Mouse (Mus musculus): ENCODE results near the gene Catsper1. TPM values are rescaled to one million over a fixed set of nuclear protein-coding genes. Genes with fewer than 3 reads are reported as not detected.

The Catsper1 gene
- polyA plus RNA-seq, 1 experiment from 2014 or later = not detected

GRCm38 (mm10) chr19:5384715-5385114 lies 49.2 kb downstream of the Catsper1 start:
- peaks cover 53% of the 10 kb centered on the region for H3K36me3 ChIP-seq (ENCODE audit: control insufficient read depth, insufficient read depth)
- H3K4me3 ChIP-seq (ENCODE audit: low read depth, low read length) = no peak overlapping the region
- no peaks in the 10 kb centered on the region for H3K27me3 ChIP-seq (ENCODE audit: control insufficient read depth, insufficient read depth, low read depth, low read length)
- H3K27ac ChIP-seq (ENCODE audit: low read length) = no peak overlapping the region
- 80% methylated on average over 8 of the region's 8 CpGs for WGBS (ENCODE audit: insufficient replicate concordance)
- ATAC-seq (ENCODE audit: low read depth) = no peak
- H3K4me1 ChIP-seq (ENCODE audit: control insufficient read depth, low read depth, low read length) = peaks cover 23% of the 10 kb centered on the region
- no peak overlapping the region for H3K4me2 ChIP-seq (ENCODE audit: low read depth, low read length)
- H3K9ac ChIP-seq (ENCODE audit: low read depth, low read length) = no peak overlapping the region
- H3K9me3 ChIP-seq (replicated peaks; ENCODE audit: control insufficient read depth, low read length) = no peaks in the 10 kb centered on the region

GRCm38 (mm10) chr19:5388011-5388441 lies 52.5 kb downstream of the Catsper1 start:
- Histone ChIP-seq H3K36me3 (ENCODE audit: control insufficient read depth, insufficient read depth) (peaks cover 22% of the 10 kb centered on the region), H3K27me3 (ENCODE audit: control insufficient read depth, insufficient read depth, low read depth, low read length) (no peaks in the 10 kb centered on the region), H3K9me3 (replicated peaks; ENCODE audit: control insufficient read depth, low read length) (no peaks in the 10 kb centered on the region), H3K4me1 (ENCODE audit: control insufficient read depth, low read depth, low read length) (peaks cover 31% of the 10 kb centered on the region), H3K9ac (ENCODE audit: low read depth, low read length) (peak overlapping the region; percentile 93), H3K27ac (ENCODE audit: low read length) (peak overlapping the region; percentile 91), H3K4me3 (ENCODE audit: low read depth, low read length) (peak overlapping the region; percentile 99), H3K4me2 (ENCODE audit: low read depth, low read length) (peak overlapping the region; percentile 97)
- peak; percentile 39 for ATAC-seq (ENCODE audit: low read depth)
- WGBS (ENCODE audit: insufficient replicate concordance) = under 1% methylated on average over 43 of the region's 43 CpGs

DNA sequence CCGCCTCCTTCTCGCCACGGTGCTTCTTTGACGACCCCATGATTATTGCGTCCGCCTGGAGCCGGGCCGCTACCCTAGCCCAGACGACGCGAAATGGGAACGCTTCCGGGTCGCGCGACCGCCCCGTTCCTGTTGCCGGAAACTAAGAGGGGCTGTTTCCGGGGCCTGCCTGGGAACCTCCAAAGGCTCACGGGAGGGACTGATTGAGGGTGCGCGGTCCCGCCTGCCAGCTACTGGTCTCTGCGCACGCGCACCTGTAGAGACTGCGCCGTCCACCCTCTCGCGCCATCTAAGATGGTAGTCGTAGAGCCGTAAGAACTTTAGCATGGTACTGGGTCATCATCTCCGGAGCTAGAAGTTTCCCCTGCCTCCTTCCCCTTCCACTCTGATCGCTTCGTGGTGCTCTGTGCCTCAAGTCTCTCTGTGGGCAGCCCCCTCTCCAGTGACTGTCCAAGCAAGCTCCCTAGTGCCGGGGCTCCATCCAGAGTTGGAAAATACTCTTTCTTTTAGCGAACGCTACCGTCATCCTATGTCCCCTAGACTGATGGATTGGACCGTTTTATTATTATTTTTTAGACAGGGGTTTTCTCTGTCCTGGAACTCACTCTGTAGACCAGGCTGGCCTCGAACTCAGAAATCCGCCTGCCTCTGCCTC lies 53.2 kb downstream of the Catsper1 start, which contains the start of gene Sart1:
Gene Sart1 (minus strand): TSS at position 116 of the 655 bp plus-strand sequence.
- Histone ChIP-seq H3K4me2 (ENCODE audit: low read depth, low read length) (peak within 1 kb of the TSS; percentile 97), H3K27me3 (ENCODE audit: control insufficient read depth, insufficient read depth, low read depth, low read length) (no peaks in the 10 kb centered on the region), H3K4me1 (ENCODE audit: control insufficient read depth, low read depth, low read length) (peaks cover 31% of the 10 kb centered on the region), H3K9me3 (replicated peaks; ENCODE audit: control insufficient read depth, low read length) (no peaks in the 10 kb centered on the region), H3K36me3 (ENCODE audit: control insufficient read depth, insufficient read depth) (peaks cover 15% of the 10 kb centered on the region), H3K27ac (ENCODE audit: low read length) (peak within 1 kb of the TSS; percentile 91), H3K9ac (ENCODE audit: low read depth, low read length) (peak within 1 kb of the TSS; percentile 93), H3K4me3 (ENCODE audit: low read depth, low read length) (peak within 1 kb of the TSS; percentile 99)
- under 1% methylated on average over 43 of the region's 43 CpGs for WGBS (ENCODE audit: insufficient replicate concordance)
- peak; percentile 96 for ATAC-seq (ENCODE audit: low read depth)

- H3K4me2 ChIP-seq (ENCODE audit: low read depth, low read length) = peak overlapping the region; percentile 97
- H3K27ac ChIP-seq (ENCODE audit: low read length) = peak overlapping the region; percentile 91
- H3K4me3 ChIP-seq (ENCODE audit: low read depth, low read length) = peak overlapping the region; percentile 99
- H3K4me1 ChIP-seq (ENCODE audit: control insufficient read depth, low read depth, low read length) = peaks cover 31% of the 10 kb centered on the region
- peak; percentile 49; the same call in 1 of the 2 replicates for ATAC-seq (ENCODE audit: low read depth)
- no peaks in the 10 kb centered on the region for H3K9me3 ChIP-seq (replicated peaks; ENCODE audit: control insufficient read depth, low read length)
- WGBS (ENCODE audit: insufficient replicate concordance) = 2% methylated on average over 12 of the region's 12 CpGs
- H3K36me3 ChIP-seq (ENCODE audit: control insufficient read depth, insufficient read depth) = peaks cover 5% of the 10 kb centered on the region
- H3K9ac ChIP-seq (ENCODE audit: low read depth, low read length) = peak overlapping the region; percentile 93
- H3K27me3 ChIP-seq (ENCODE audit: control insufficient read depth, insufficient read depth, low read depth, low read length) = no peaks in the 10 kb centered on the region
These were observed 54.1 kb downstream of the Catsper1 start for GRCm38 (mm10) chr19:5389647-5390046.

- ATAC-seq (ENCODE audit: low read depth) = no peak
- 60% methylated on average over 8 of the region's 8 CpGs for WGBS (ENCODE audit: insufficient replicate concordance)
- Histone ChIP-seq H3K36me3 (ENCODE audit: control insufficient read depth, insufficient read depth) (peaks cover under 1% of the 10 kb centered on the region), H3K27me3 (ENCODE audit: control insufficient read depth, insufficient read depth, low read depth, low read length) (no peaks in the 10 kb centered on the region), H3K4me2 (ENCODE audit: low read depth, low read length) (peak overlapping the region; percentile 97), H3K9ac (ENCODE audit: low read depth, low read length) (peak overlapping the region; percentile 93), H3K4me1 (ENCODE audit: control insufficient read depth, low read depth, low read length) (peaks cover 31% of the 10 kb centered on the region), H3K27ac (ENCODE audit: low read length) (peak overlapping the region; percentile 91), H3K9me3 (replicated peaks; ENCODE audit: control insufficient read depth, low read length) (no peaks in the 10 kb centered on the region), H3K4me3 (ENCODE audit: low read depth, low read length) (peak overlapping the region; percentile 99)
These were observed 54.9 kb downstream of the Catsper1 start for GRCm38 (mm10) chr19:5390416-5390815.

DNA sequence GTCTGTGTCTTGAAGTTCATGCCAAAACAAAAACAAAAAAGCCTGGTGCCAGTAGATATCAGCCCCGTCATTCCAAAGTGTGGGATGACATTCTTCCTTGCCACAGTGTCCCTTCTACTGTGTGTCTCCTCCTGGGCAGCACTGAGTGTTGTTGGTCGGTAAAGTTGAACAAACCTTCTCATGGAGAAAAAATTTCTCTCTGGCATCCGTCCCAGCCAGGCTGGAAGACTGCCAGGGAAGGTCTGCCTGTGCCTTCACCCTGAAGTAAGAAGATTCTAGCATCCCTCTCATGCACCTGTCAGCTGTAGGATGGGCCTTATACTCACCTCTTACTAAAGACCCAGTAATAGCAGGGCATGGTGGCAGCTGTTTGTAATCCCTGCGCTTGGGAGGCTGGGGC lies 57.4 kb downstream of the Catsper1 start:
- 57% methylated on average over 4 of the region's 4 CpGs for whole genome bisulfite sequencing (ENCODE audit: insufficient replicate concordance)
- no peak overlapping the region for H3K9ac ChIP-seq (ENCODE audit: low read depth, low read length)
- H3K27ac ChIP-seq (ENCODE audit: low read length) = no peak overlapping the region
- H3K9me3 ChIP-seq (replicated peaks; ENCODE audit: control insufficient read depth, low read length) = no peaks in the 10 kb centered on the region
- no peaks in the 10 kb centered on the region for H3K36me3 ChIP-seq (ENCODE audit: control insufficient read depth, insufficient read depth)
- peaks cover 15% of the 10 kb centered on the region for H3K4me1 ChIP-seq (ENCODE audit: control insufficient read depth, low read depth, low read length)
- H3K4me3 ChIP-seq (ENCODE audit: low read depth, low read length) = no peak overlapping the region
- H3K4me2 ChIP-seq (ENCODE audit: low read depth, low read length) = no peak overlapping the region
- no peaks in the 10 kb centered on the region for H3K27me3 ChIP-seq (ENCODE audit: control insufficient read depth, insufficient read depth, low read depth, low read length)
- ATAC-seq (ENCODE audit: low read depth) = no peak

Other genes starting within 250 kb of the Catsper1 start
- gene Yif1a, start 247.2 kb upstream of the Catsper1 start, polyA plus RNA-seq (2015; fragmentation: Nextera tagmentation; extraction: Ambion mirVana) = 51.2 and 53.1 TPM in 2 replicates
- gene Cnih2, start 237.2 kb upstream of the Catsper1 start, polyA plus RNA-seq (2015; fragmentation: Nextera tagmentation; extraction: Ambion mirVana) = 0.40 and 0.46 TPM in 2 replicates
- 79.2 and 88.7 TPM in 2 replicates for gene Rab1b, start 228.7 kb upstream of the Catsper1 start, polyA plus RNA-seq (2015; fragmentation: Nextera tagmentation; extraction: Ambion mirVana)
- 1.5 and 1.9 TPM in 2 replicates for gene Klc2, start 217.2 kb upstream of the Catsper1 start, polyA plus RNA-seq (2015; fragmentation: Nextera tagmentation; extraction: Ambion mirVana)
- gene Pacs1, start 62.6 kb upstream of the Catsper1 start, polyA plus RNA-seq (2015; fragmentation: Nextera tagmentation; extraction: Ambion mirVana) = 6.8 and 8.1 TPM in 2 replicates
- gene Sf3b2, start 40.3 kb upstream of the Catsper1 start, polyA plus RNA-seq (2015; fragmentation: Nextera tagmentation; extraction: Ambion mirVana) = 103 TPM in 2 replicates
- gene Gal3st3, start 37.4 kb upstream of the Catsper1 start, polyA plus RNA-seq (2015; fragmentation: Nextera tagmentation; extraction: Ambion mirVana) = 0.08 TPM in 1 of 2 replicates, not detected in the other
- gene Cst6, start 13.8 kb downstream of the Catsper1 start, polyA plus RNA-seq (2015; fragmentation: Nextera tagmentation; extraction: Ambion mirVana) = 0.57 TPM in 1 of 2 replicates, not detected in the other
- gene Eif1ad, start 31.0 kb downstream of the Catsper1 start, polyA plus RNA-seq (2015; fragmentation: Nextera tagmentation; extraction: Ambion mirVana) = 22.4 and 23.5 TPM in 2 replicates
- 189 and 214 TPM in 2 replicates for gene Banf1, start 31.4 kb downstream of the Catsper1 start, polyA plus RNA-seq (2015; fragmentation: Nextera tagmentation; extraction: Ambion mirVana)
- gene Sart1, start 53.0 kb downstream of the Catsper1 start, polyA plus RNA-seq (2015; fragmentation: Nextera tagmentation; extraction: Ambion mirVana) = 23.8 and 25.8 TPM in 2 replicates
- gene Tsga10ip, start 66.8 kb downstream of the Catsper1 start, polyA plus RNA-seq (2015; fragmentation: Nextera tagmentation; extraction: Ambion mirVana) = 0.05 and 0.26 TPM in 2 replicates
- gene Drap1, start 89.2 kb downstream of the Catsper1 start, polyA plus RNA-seq (2015; fragmentation: Nextera tagmentation; extraction: Ambion mirVana) = 61.4 and 64.5 TPM in 2 replicates
- gene AI837181, start 89.4 kb downstream of the Catsper1 start, polyA plus RNA-seq (2015; fragmentation: Nextera tagmentation; extraction: Ambion mirVana) = 6.1 and 7.1 TPM in 2 replicates
- not detected in 2 replicates for gene Fosl1, start 111.8 kb downstream of the Catsper1 start, polyA plus RNA-seq (2015; fragmentation: Nextera tagmentation; extraction: Ambion mirVana)
- 0.86 and 0.97 TPM in 2 replicates for gene Ccdc85b, start 122.2 kb downstream of the Catsper1 start, polyA plus RNA-seq (2015; fragmentation: Nextera tagmentation; extraction: Ambion mirVana)
- gene Fibp, start 124.9 kb downstream of the Catsper1 start, polyA plus RNA-seq (2015; fragmentation: Nextera tagmentation; extraction: Ambion mirVana) = 25.9 and 27.2 TPM in 2 replicates
- 0.36 and 0.58 TPM in 2 replicates for gene Ctsw, start 132.8 kb downstream of the Catsper1 start, polyA plus RNA-seq (2015; fragmentation: Nextera tagmentation; extraction: Ambion mirVana)
- gene Efemp2, start 138.2 kb downstream of the Catsper1 start, polyA plus RNA-seq (2015; fragmentation: Nextera tagmentation; extraction: Ambion mirVana) = 13.5 and 15.8 TPM in 2 replicates
- gene Mus81, start 152.7 kb downstream of the Catsper1 start, polyA plus RNA-seq (2015; fragmentation: Nextera tagmentation; extraction: Ambion mirVana) = 12.7 and 15.6 TPM in 2 replicates
- gene Cfl1, start 154.7 kb downstream of the Catsper1 start, polyA plus RNA-seq (2015; fragmentation: Nextera tagmentation; extraction: Ambion mirVana) = 930 and 955 TPM in 2 replicates
- 0.09 and 0.14 TPM in 2 replicates for gene 1700020D05Rik, start 168.0 kb downstream of the Catsper1 start, polyA plus RNA-seq (2015; fragmentation: Nextera tagmentation; extraction: Ambion mirVana)
- gene Snx32, start 174.8 kb downstream of the Catsper1 start, polyA plus RNA-seq (2015; fragmentation: Nextera tagmentation; extraction: Ambion mirVana) = 5.7 and 7.2 TPM in 2 replicates
- 0.04 and 0.31 TPM in 2 replicates for gene Ovol1, start 224.9 kb downstream of the Catsper1 start, polyA plus RNA-seq (2015; fragmentation: Nextera tagmentation; extraction: Ambion mirVana)
- 3.5 and 4.4 TPM in 2 replicates for gene Ap5b1, start 232.3 kb downstream of the Catsper1 start, polyA plus RNA-seq (2015; fragmentation: Nextera tagmentation; extraction: Ambion mirVana)

Data from liver, embryonic 16.5 days (tissue).